Mouse (Mus musculus): ENCODE measurements at regions not wholly inside any gene's neighbourhood (a gene's known extent, or its start where the extent isn't known, plus 50 kb on each side); places are given as distances from the start of the nearest gene placed in this dataset.

DNA sequence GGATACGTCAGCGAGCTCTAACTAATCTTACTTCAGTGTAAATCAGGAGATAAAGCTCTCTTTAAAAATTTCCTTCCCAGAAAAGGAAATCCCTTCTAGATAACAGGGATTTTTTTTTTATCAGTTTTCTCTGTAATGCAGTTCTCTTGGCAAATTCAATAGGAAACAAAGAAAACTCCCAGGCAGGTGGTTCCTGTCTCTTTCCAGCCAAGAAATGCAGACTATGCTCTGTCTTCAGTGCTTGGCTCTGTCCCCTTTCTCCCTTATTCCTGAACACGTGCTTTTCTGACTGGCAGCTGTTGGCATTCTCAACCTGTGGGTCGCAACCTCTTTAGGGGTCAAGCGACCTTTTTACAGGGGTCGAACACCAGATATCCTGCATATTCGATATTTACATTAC is 121.5 kb downstream of the Gm5426 start:
- TF ChIP-seq POLR2A (IDR thresholded peaks at IDR 0.05; ENCODE audit: insufficient read depth, low read depth, low read length) = no peak
- 0 out of 2 replicates have a peak, but pooled peaks have one; percentile 38 for TF ChIP-seq EP300 (IDR thresholded peaks at IDR 0.05; ENCODE audit: insufficient read depth, low read depth, low read length)
- TF ChIP-seq CTCF (IDR thresholded peaks at IDR 0.05) = no peak
- intact Hi-C loops (cut with DNase I) = loop anchor here (5.0 kb wide), 2 partner anchors 34 to 41 kb away; no protein-coding TSS in a partner anchor
- no peaks in the 10 kb centered on the region for H3K79me2 ChIP-seq (replicated peaks; ENCODE audit: control insufficient read depth, insufficient read depth, low read length)
- 0 out of 2 replicates have a peak overlapping the region, but pooled peaks have one; percentile 17 for H3K27ac ChIP-seq
- H3K4me3 ChIP-seq = no peak overlapping the region
- peak; percentile 33 to 37 for DNase-seq
- H3K27me3 ChIP-seq (ENCODE audit: control insufficient read depth, insufficient read depth, low read length) = no peaks in the 10 kb centered on the region
- H3K9ac ChIP-seq (ENCODE audit: low read depth, low read length) = no peak overlapping the region
- peaks cover 2% of the 10 kb centered on the region; the same call in 1 of the 2 replicates for H3K36me3 ChIP-seq (ENCODE audit: control insufficient read depth, insufficient read depth, low read length)
- 51% methylated on average over 7 of the region's 7 CpGs for WGBS
- no peaks in the 10 kb centered on the region; the same call in none of the 2 replicates for H3K4me1 ChIP-seq (ENCODE audit: control insufficient read depth, insufficient read depth, low read length)

DNA sequence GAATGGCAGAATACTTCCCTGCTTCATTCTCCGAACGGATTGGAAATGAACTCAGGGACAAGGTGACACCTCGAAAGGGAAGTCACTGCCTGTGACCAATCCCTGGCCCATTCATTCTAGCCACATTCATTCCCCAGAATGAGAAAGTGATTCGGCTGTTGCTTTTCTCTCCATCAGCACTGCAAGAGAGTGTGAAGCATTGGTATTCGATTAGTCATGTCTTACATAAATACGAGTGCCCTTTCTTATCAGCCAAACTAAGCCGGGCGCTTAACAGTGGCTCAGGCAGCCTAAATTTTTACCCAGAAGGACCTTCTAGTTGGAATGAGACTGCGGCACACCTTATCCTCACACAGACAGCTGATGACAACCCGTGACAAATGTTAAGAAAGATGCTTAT is 122.8 kb downstream of the Gm5426 start:
- TF ChIP-seq POLR2A (IDR thresholded peaks at IDR 0.05; ENCODE audit: insufficient read depth, low read depth, low read length) (no peak), EP300 (IDR thresholded peaks at IDR 0.05; ENCODE audit: insufficient read depth, low read depth, low read length) (no peak)
- 66% methylated on average over 10 of the region's 10 CpGs for WGBS
- H3K27ac ChIP-seq = no peak overlapping the region
- no peaks in the 10 kb centered on the region for H3K27me3 ChIP-seq (ENCODE audit: control insufficient read depth, insufficient read depth, low read length)
- H3K4me3 ChIP-seq = no peak overlapping the region
- no peak for DNase-seq
- peaks cover 2% of the 10 kb centered on the region for H3K36me3 ChIP-seq (ENCODE audit: control insufficient read depth, insufficient read depth, low read length)
- no peaks in the 10 kb centered on the region for H3K79me2 ChIP-seq (replicated peaks; ENCODE audit: control insufficient read depth, insufficient read depth, low read length)
- intact Hi-C loops (cut with DNase I) = loop anchor here (5.0 kb wide), 2 partner anchors 33 to 42 kb away; no protein-coding TSS in a partner anchor
- no peaks in the 10 kb centered on the region; the same call in none of the 2 replicates for H3K4me1 ChIP-seq (ENCODE audit: control insufficient read depth, insufficient read depth, low read length)
- no peak overlapping the region for H3K9ac ChIP-seq (ENCODE audit: low read depth, low read length)

DNA sequence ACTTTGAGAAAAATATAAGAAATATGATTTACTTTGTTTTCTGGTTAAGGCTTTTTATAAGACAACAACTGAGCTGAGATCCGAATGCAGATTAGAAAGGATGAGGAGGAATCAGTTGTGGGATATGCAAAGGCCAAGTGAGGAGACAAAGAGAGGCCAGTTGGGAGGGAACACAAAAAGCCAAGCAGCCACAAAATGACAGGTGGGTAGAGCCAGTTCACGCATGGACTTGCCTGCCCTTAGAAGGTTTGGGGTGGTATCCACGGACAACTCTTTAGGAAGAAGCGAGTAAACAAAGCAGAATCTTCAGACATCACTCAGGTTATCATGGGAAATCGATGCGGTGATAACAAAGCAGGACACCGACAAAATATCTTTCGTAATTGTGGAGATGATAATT is 123.2 kb downstream of the Gm5426 start:
- Histone ChIP-seq H3K27me3 (ENCODE audit: control insufficient read depth, insufficient read depth, low read length) (no peaks in the 10 kb centered on the region), H3K4me3 (no peak overlapping the region), H3K9ac (ENCODE audit: low read depth, low read length) (no peak overlapping the region), H3K79me2 (replicated peaks; ENCODE audit: control insufficient read depth, insufficient read depth, low read length) (no peaks in the 10 kb centered on the region), H3K36me3 (ENCODE audit: control insufficient read depth, insufficient read depth, low read length) (peaks cover 2% of the 10 kb centered on the region), H3K4me1 (ENCODE audit: control insufficient read depth, insufficient read depth, low read length) (no peaks in the 10 kb centered on the region; the same call in none of the 2 replicates), H3K27ac (no peak overlapping the region)
- no peak for TF ChIP-seq EP300 (IDR thresholded peaks at IDR 0.05; ENCODE audit: insufficient read depth, low read depth, low read length)
- TF ChIP-seq POLR2A (IDR thresholded peaks at IDR 0.05; ENCODE audit: insufficient read depth, low read depth, low read length) = no peak
- no peak for TF ChIP-seq CTCF (IDR thresholded peaks at IDR 0.05)
- no peak for DNase-seq
- intact Hi-C loops (cut with DNase I) = loop anchor here (5.0 kb wide), 2 partner anchors 33 to 42 kb away; no protein-coding TSS in a partner anchor
- WGBS = 96% methylated on average over 8 of the region's 8 CpGs

DNA sequence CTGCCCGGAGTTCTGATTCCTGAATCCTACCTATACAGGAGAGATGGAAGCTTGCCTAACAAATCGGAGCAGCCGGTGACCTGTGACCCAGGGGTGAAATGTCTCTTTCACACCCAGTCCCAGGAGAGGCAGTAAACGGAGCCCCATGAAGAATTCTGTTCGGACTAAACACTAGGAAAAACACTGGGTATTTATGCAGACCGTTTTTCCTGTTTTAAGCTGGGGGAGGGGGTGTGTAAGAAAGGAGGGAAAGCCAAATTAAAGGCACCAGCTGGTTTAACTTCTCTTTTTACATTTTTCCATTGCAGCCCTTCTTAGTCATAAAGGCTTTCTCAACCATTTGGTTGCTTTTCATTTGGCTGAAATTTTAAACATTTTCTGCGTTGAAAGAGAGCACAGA is 127.1 kb downstream of the Gm5426 start:
- Histone ChIP-seq H3K27ac (no peak overlapping the region), H3K79me2 (replicated peaks; ENCODE audit: control insufficient read depth, insufficient read depth, low read length) (no peaks in the 10 kb centered on the region), H3K27me3 (ENCODE audit: control insufficient read depth, insufficient read depth, low read length) (no peaks in the 10 kb centered on the region), H3K36me3 (ENCODE audit: control insufficient read depth, insufficient read depth, low read length) (no peaks in the 10 kb centered on the region; the same call in 1 of the 2 replicates), H3K4me3 (no peak overlapping the region), H3K9ac (ENCODE audit: low read depth, low read length) (no peak overlapping the region), H3K4me1 (ENCODE audit: control insufficient read depth, insufficient read depth, low read length) (no peaks in the 10 kb centered on the region; the same call in 1 of the 2 replicates)
- intact Hi-C loops (cut with DNase I) = no loop called here
- WGBS = 23% methylated on average over 7 of the region's 7 CpGs
- peak in 1 of 2 experiments; percentile 26 for DNase-seq
- TF ChIP-seq POLR2A (IDR thresholded peaks at IDR 0.05; ENCODE audit: insufficient read depth, low read depth, low read length) = no peak
- no peak for TF ChIP-seq CTCF (IDR thresholded peaks at IDR 0.05)
- no peak for TF ChIP-seq EP300 (IDR thresholded peaks at IDR 0.05; ENCODE audit: insufficient read depth, low read depth, low read length)

DNA sequence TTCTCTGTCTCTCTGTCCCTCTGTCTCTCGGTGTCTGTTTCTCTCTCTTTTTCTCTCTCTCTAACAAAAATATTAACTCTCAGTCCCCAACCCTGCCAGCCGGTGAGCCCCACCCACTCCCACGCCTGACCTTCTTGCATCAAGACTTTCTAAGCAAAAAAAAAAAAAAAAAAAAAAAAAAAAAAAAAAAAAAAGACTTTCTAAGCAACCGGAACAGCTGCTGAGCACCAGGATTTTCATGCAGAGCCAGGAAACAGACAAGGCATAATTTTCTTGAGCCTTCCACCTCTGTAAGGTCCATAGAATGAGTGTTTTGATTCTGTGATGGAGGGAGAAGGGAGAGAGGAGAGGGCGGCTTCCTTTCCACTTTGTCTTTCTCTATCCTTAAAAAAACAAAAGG is 128.0 kb downstream of the Gm5426 start:
- Histone ChIP-seq H3K27ac (no peak overlapping the region), H3K36me3 (ENCODE audit: control insufficient read depth, insufficient read depth, low read length) (no peaks in the 10 kb centered on the region; the same call in 1 of the 2 replicates), H3K9ac (ENCODE audit: low read depth, low read length) (no peak overlapping the region), H3K4me3 (no peak overlapping the region), H3K27me3 (ENCODE audit: control insufficient read depth, insufficient read depth, low read length) (no peaks in the 10 kb centered on the region), H3K79me2 (replicated peaks; ENCODE audit: control insufficient read depth, insufficient read depth, low read length) (no peaks in the 10 kb centered on the region), H3K4me1 (ENCODE audit: control insufficient read depth, insufficient read depth, low read length) (no peaks in the 10 kb centered on the region; the same call in 1 of the 2 replicates)
- intact Hi-C loops (cut with DNase I) = no loop called here
- WGBS = 25% methylated on average over 5 of the region's 5 CpGs
- peak in 1 of 2 experiments; percentile 35 for DNase-seq
- TF ChIP-seq POLR2A (IDR thresholded peaks at IDR 0.05; ENCODE audit: insufficient read depth, low read depth, low read length) = no peak
- TF ChIP-seq EP300 (IDR thresholded peaks at IDR 0.05; ENCODE audit: insufficient read depth, low read depth, low read length) = no peak
- TF ChIP-seq CTCF (IDR thresholded peaks at IDR 0.05) = no peak

DNA sequence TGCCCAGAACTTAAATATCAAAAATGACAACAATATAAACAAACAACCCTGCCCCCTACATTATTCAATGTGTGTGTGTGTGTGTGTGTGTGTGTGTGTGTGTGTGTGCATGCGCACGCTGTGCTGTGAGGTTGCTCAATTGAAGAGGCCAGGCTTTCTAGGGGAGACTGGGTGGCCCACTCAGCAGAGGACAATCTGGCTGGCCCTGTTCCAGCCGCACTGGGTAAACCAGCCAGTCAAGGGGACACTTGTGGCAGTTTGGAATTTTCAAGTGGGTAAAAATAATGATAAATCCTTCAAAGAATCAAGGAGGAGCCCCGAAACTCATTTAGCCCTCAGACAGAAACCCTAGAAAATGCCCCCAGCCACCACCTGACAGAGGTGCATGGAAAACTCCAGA is 128.5 kb downstream of the Gm5426 start:
- H3K79me2 ChIP-seq (replicated peaks; ENCODE audit: control insufficient read depth, insufficient read depth, low read length) = no peaks in the 10 kb centered on the region
- TF ChIP-seq EP300 (IDR thresholded peaks at IDR 0.05; ENCODE audit: insufficient read depth, low read depth, low read length) = no peak
- TF ChIP-seq POLR2A (IDR thresholded peaks at IDR 0.05; ENCODE audit: insufficient read depth, low read depth, low read length) = no peak
- no peak for TF ChIP-seq CTCF (IDR thresholded peaks at IDR 0.05)
- no peaks in the 10 kb centered on the region; the same call in 1 of the 2 replicates for H3K36me3 ChIP-seq (ENCODE audit: control insufficient read depth, insufficient read depth, low read length)
- no peaks in the 10 kb centered on the region for H3K27me3 ChIP-seq (ENCODE audit: control insufficient read depth, insufficient read depth, low read length)
- H3K27ac ChIP-seq = no peak overlapping the region
- no peaks in the 10 kb centered on the region; the same call in 1 of the 2 replicates for H3K4me1 ChIP-seq (ENCODE audit: control insufficient read depth, insufficient read depth, low read length)
- H3K9ac ChIP-seq (ENCODE audit: low read depth, low read length) = no peak overlapping the region
- WGBS = 66% methylated on average over 4 of the region's 4 CpGs
- no peak for DNase-seq
- no peak overlapping the region for H3K4me3 ChIP-seq
- intact Hi-C loops (cut with DNase I) = no loop called here

All from heart, adult 2 months (tissue).